Mouse (Mus musculus): ENCODE results near the gene Gpr162. TPM values are rescaled to one million over a fixed set of nuclear protein-coding genes. Genes with fewer than 3 reads are reported as not detected.
"Not testable (repeated sequence)": the region's sequence is repeated elsewhere in the genome, so short reads cannot be mapped to it uniquely, and the experiment has no call there.

Gpr162 gene
- total RNA-seq, 2 experiments from 2014 or later, result not detected

- ATAC-seq (replicated peaks; ENCODE audit: low FRiP score, poor library complexity, severe bottlenecking), result no peak
Measured at GRCm38 (mm10) chr6:124850535-124850934, 13.2 kb downstream of the Gpr162 start.

- ATAC-seq (replicated peaks; ENCODE audit: low FRiP score, poor library complexity, severe bottlenecking), result peak; percentile 86
Measured at GRCm38 (mm10) chr6:124847305-124847704, 16.5 kb downstream of the Gpr162 start.

DNA sequence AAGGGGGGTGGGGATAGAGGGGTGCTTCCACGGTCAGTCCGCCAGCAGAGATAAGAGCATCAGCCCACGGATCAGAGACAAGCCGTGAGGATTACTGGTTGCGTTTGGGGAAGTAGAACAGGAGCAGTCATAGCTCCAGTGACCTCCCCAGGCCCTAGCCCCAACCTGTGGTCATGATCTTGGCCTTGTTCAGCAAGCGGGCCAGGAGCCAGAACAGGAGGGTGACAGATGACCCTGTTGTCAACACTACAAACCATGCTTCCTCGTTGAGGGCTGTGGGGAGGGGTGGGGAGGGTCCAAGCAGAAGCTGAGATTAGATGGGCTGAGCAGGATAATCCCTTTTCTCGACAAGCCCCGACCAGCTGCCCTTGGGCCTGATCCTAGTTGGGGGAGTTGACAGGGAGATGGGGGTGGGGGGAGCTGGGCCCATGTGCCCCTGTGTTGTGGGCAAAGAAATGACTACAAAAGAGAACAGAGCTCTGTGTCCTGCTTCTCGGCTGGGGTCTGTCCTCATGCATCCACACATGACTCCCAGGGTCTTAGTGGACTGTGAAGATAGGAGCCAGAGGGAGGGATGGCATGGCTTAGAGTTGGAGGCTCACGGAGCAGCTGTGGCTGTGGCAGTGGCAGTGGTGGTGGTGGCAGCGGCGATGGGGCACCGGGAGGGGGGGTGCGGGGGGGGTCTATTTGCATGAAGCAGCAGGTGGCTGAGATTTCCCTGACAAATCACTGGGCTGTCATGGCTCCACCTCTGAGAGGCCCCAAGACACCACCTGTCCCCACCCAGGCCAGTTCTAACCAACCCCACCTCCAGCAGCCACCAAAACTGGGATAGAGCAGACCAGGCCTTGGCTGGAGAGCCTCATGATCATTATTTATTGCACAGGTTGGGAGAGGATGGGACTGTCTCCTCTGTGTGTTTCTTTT is 23.3 kb downstream of the Gpr162 start, which contains the start of gene Gnb3:
Gene Gnb3 (minus strand): TSS at position 35 of the 927 bp plus-strand sequence.
- ATAC-seq (replicated peaks; ENCODE audit: low FRiP score, poor library complexity, severe bottlenecking), result no peak

- ATAC-seq (replicated peaks; ENCODE audit: low FRiP score, poor library complexity, severe bottlenecking), result no peak
Measured at GRCm38 (mm10) chr6:124839805-124840204, 24.0 kb downstream of the Gpr162 start.

DNA sequence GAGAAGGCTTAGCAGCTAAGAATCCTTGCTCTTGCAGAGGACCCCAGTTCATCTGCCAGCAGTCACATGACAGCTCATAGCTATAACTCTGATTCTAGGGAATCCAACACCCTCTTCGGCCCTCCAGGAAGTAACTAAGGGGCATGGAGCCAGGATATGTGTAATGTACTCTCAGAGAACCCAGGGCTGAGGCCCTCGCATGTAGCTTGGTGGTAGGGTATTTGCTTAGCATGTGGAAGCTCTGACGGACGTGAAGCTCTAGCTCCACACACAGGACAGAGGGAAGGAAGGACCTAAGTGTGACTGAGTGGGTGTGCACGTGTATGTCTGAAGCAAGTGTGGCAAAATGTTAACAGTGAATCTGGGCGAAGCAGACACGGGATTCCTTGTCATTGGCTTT is 27.4 kb downstream of the Gpr162 start:
- ATAC-seq (replicated peaks; ENCODE audit: low FRiP score, poor library complexity, severe bottlenecking), result no peak

GRCm38 (mm10) chr6:124835531-124835930 is 28.3 kb downstream of the Gpr162 start:
- no peak for ATAC-seq (replicated peaks; ENCODE audit: low FRiP score, poor library complexity, severe bottlenecking)

DNA sequence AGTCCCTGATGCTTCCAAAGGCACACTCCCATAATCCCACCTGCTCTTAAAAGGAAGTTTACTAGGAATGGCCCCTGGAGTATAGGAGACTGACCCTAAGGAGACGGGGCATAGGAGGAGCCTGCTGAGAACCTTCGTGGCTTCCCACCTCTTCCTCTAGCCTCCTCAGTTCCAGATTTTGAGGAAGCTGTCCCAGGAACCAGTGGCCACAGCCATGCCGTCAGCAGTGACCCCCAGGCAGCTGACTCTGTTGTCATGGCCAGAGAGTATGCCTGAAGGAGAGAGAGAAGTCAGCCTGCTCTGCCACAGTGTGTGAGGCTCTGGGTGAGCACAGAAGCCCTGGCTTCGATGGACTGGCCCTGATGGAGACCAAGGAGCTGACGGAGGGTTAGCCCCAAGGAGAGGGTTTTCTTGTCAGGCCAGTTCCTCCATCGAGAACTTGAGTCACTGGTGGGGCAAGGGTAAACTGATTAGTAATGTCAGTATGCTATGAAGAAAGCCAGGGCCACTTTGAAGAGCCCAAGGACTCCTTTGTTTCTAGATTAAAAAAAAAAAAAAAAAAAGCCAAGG is 29.2 kb downstream of the Gpr162 start:
- ATAC-seq (replicated peaks; ENCODE audit: low FRiP score, poor library complexity, severe bottlenecking), result no peak

DNA sequence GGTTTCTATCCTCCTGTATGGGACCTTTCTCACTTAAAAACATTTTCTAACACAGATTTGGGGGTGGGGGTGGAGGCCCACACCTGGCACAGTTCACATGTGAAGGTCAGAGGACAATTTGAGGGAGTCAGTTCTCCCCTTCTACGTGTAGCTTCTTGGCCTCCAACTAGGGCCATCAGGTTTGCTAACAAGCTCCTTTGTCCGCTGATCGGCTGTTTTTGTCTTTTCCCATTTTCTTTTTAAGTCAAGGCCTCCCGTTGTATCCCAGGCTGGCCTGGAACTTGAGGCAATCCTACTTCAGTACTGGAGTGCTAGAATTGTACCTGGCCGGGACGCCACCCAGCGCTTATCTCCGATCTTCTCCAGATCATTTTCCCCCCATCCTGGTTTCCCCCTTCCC is 32.1 kb downstream of the Gpr162 start:
- no peak for ATAC-seq (replicated peaks; ENCODE audit: low FRiP score, poor library complexity, severe bottlenecking)

- ATAC-seq (replicated peaks; ENCODE audit: low FRiP score, poor library complexity, severe bottlenecking), result not testable (repeated sequence)
Measured at GRCm38 (mm10) chr6:124831199-124831598, 32.6 kb downstream of the Gpr162 start.

GRCm38 (mm10) chr6:124829799-124830700 is 33.7 kb downstream of the Gpr162 start:
- ATAC-seq (replicated peaks; ENCODE audit: low FRiP score, poor library complexity, severe bottlenecking), result peak; percentile 73

- ATAC-seq (replicated peaks; ENCODE audit: low FRiP score, poor library complexity, severe bottlenecking), result peak; percentile 80
Measured at GRCm38 (mm10) chr6:124828868-124829798, 34.6 kb downstream of the Gpr162 start, which contains the start of the genes Usp5 and Cdca3. Gene Usp5, minus strand, starts transcription at chr6:124829484. Gene Cdca3, plus strand, starts transcription at chr6:124829547.

- ATAC-seq (replicated peaks; ENCODE audit: low FRiP score, poor library complexity, severe bottlenecking), result no peak
Measured at GRCm38 (mm10) chr6:124828101-124828592, 35.6 kb downstream of the Gpr162 start.

GRCm38 (mm10) chr6:124822049-124822448 is 41.7 kb downstream of the Gpr162 start:
- ATAC-seq (replicated peaks; ENCODE audit: low FRiP score, poor library complexity, severe bottlenecking), result no peak

DNA sequence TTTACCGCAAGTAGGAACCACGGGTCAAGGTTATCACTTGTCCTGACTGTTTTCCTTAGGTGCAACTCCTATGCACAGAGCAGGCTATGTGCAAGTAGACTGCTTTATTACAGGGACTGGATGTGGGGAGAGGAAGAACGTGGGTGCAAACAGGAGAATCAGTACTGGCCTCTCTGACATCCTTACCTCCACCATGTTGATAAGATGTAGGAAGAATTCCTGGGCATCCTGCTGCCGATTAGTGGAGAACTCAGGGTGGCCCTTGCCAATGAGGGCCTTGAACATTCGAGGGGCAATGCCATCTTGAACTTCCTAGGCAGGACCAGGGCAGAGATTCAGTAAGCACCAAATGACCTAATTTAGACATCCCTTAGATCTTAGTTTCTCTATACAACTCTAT is 42.9 kb downstream of the Gpr162 start:
- no peak for ATAC-seq (replicated peaks; ENCODE audit: low FRiP score, poor library complexity, severe bottlenecking)

- ATAC-seq (replicated peaks; ENCODE audit: low FRiP score, poor library complexity, severe bottlenecking), result no peak
Measured at GRCm38 (mm10) chr6:124817971-124818370, 45.8 kb downstream of the Gpr162 start.

DNA sequence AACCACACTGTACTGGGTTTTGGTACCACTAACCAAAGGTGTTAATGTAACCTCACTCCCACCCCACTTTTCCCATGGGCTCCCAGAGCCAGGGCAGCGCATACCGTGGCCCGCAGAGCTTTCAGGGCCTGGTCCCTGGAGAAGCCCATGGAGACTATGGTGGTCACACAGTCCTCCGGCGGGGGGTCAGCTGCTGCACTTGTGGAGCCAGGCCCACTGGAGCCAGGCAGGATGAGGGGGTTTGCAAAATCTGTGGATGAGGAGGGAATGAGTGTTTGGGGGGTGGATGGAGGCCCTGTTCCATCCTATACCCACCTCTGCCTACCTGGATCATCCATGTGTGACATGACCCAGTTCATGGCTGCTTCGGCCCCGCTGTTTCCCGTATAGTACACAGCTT is 46.2 kb downstream of the Gpr162 start:
- no peak for ATAC-seq (replicated peaks; ENCODE audit: low FRiP score, poor library complexity, severe bottlenecking)

- ATAC-seq (replicated peaks; ENCODE audit: low FRiP score, poor library complexity, severe bottlenecking), result no peak
Measured at GRCm38 (mm10) chr6:124817125-124817524, 46.7 kb downstream of the Gpr162 start.

DNA sequence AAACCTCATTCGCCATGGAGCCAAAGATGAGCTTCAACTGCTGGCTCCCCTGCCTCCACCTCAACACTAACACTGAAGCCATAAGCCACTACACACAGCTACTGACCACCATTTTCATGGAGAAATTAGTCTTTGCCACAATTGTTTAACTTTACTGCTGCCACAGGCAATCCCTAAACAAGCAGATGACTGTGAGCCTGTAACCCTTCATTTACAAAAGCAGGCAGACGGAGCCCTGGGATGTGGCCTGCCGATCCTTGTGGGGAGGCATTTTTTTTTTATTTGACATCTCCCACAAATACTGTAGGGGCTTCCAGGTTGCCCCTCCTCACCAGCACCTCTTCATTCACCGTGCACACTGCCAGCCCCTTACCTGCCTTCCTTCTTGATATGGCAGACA is 47.2 kb downstream of the Gpr162 start:
- ATAC-seq (replicated peaks; ENCODE audit: low FRiP score, poor library complexity, severe bottlenecking), result no peak
